Mouse (Mus musculus) limb, embryonic 11.5 days (tissue): ENCODE data around the gene Mvb12a. TPM values are rescaled to one million over a fixed set of nuclear protein-coding genes. Genes with fewer than 3 reads are reported as not detected.

Experiments
- ATAC-seq: fragments of 200-750 bp; cut with Nextera tagmentation; 2 replicates; pipeline ENCODE4 v1.8.0; 2017; ENCODE audit warnings: low read depth; ENCODE audit not compliant: insufficient number of reproducible peaks, low FRiP score, low TSS enrichment
- DNase-seq: peaks from one replicate; pipeline ENCODE4 v3.0.0-alpha.2; 2015; ENCODE audit warnings: low spot score
- H3K27ac ChIP-seq: fragments of 300-500 bp; sonication (generic); replicated peaks from 2 replicates; pipeline ENCODE4 v1.5.1; 2014; ENCODE audit warnings: low read depth, mild to moderate bottlenecking, low read length
- H3K27me3 ChIP-seq: fragments of 300-500 bp; sonication (generic); 2 replicates; pipeline ENCODE4 v1.6.1; 2014; ENCODE audit warnings: mild to moderate bottlenecking, low read length, mixed read lengths; ENCODE audit not compliant: control insufficient read depth, insufficient read depth
- H3K36me3 ChIP-seq: fragments of 300-500 bp; sonication (generic); 2 replicates; pipeline ENCODE4 v1.6.1; 2014; ENCODE audit warnings: mild to moderate bottlenecking, low read length, moderate library complexity, mixed read lengths; ENCODE audit not compliant: control insufficient read depth, insufficient read depth
- H3K4me1 ChIP-seq: fragments of 300-500 bp; sonication (generic); 2 replicates; pipeline ENCODE4 v1.6.1; 2014; ENCODE audit warnings: low read length, mixed read lengths; ENCODE audit not compliant: control insufficient read depth, insufficient read depth
- H3K4me2 ChIP-seq: fragments of 300-500 bp; sonication (generic); 2 replicates; pipeline ENCODE4 v1.6.1; 2014; ENCODE audit warnings: low read depth, mild to moderate bottlenecking, moderate library complexity; ENCODE audit not compliant: severe bottlenecking
- H3K4me3 ChIP-seq: fragments of 300-500 bp; sonication (generic); 2 replicates; pipeline ENCODE4 v1.5.1; 2014; ENCODE audit warnings: low read depth, low read length
- H3K9ac ChIP-seq: fragments of 300-500 bp; sonication (generic); 2 replicates; pipeline ENCODE4 v1.6.1; 2014; ENCODE audit warnings: mild to moderate bottlenecking, low read length
- H3K9me3 ChIP-seq: fragments of 300-500 bp; sonication (generic); 2 replicates; pipeline ENCODE4 v1.6.1; 2016; ENCODE audit warnings: low read length; ENCODE audit not compliant: control insufficient read depth
- WGBS: fragments of 180-500 bp; shearing (Covaris S2); extraction: QIAGEN DNeasy Blood & Tissue Kit; methylation state at CpG from one replicate; pipeline ENCODE4 v1.1.7; 2014; 5-methylcytosine and 5-hydroxymethylcytosine counted together
- polyA plus RNA-seq: library from polyadenylated mRNA; unstranded; fragments of >200 nt; fragmentation: Nextera tagmentation; extraction: Ambion mirVana; gene quantifications from 2 replicates; pipeline ENCODE4 v1.2.1, GENCODE M21; 2014

The Mvb12a gene
- polyA plus RNA-seq, 1 experiment from 2014 or later: 74.2 TPM

DNA sequence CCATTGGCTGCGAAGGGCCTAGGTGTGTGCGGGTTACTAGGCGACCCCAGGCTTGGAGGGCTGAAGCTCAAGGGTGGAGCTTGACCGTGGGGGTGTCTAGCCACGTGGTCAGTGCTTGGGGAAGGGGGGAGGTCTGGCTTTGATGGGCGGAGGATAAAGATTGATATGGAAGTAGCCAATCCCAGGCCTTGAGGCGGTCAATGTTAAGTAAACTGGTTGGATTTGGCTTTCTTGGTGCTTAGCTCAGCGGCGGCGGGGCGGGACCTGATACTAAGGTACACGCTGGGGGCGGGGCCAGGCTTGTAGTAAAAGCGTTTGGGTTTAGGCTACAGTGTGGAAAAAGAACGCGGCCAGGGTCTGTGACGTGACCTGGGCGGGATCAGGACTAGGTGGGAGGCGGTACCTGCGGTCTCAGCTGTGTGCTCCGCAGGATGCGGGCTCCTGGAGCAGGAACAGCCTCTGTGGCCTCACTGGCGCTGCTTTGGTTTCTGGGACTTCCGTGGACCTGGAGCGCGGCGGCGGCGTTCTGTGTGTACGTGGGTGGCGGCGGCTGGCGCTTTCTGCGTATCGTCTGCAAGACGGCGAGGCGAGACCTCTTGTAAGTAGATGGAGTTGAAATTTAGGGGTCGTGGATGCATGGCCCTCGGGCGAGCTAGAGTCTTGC lies 27.7 kb downstream of the Mvb12a start:
- Histone ChIP-seq H3K4me3 (peak overlapping the region; percentile 65), H3K4me2 (peak overlapping the region; percentile 86), H3K36me3 (no peaks in the 10 kb centered on the region), H3K9ac (peak overlapping the region; percentile 56), H3K27me3 (peaks cover 12% of the 10 kb centered on the region; the same call in 1 of the 2 replicates), H3K4me1 (peaks cover 8% of the 10 kb centered on the region; the same call in 1 of the 2 replicates), H3K9me3 (no peaks in the 10 kb centered on the region), H3K27ac (no peak overlapping the region)
- peak; percentile 93 for DNase-seq
- WGBS: under 1% methylated on average over 41 of the region's 41 CpGs
- ATAC-seq: peak; percentile 89

DNA sequence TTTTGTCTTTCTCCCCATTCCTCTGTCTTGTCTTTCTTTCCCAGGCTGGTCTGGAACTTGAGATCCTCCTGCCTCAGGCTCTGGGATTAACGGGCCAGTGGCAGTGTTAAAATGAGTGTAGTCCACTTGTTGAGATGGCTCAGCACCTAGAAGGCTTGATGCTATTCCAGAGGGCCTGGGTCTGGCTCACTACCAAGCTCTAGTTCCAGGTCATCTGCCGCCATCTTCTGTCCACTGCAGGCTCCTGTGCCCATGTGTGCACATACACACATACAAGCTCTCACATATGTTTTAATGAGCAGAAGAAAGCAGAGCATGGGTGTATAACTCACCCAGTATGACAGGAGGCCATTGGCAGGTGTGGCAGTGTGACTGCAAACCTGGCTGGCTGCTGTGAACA lies 29.4 kb downstream of the Mvb12a start:
- Histone ChIP-seq H3K27ac (no peak overlapping the region), H3K36me3 (no peaks in the 10 kb centered on the region), H3K4me3 (no peak overlapping the region), H3K4me1 (peaks cover 8% of the 10 kb centered on the region; the same call in 1 of the 2 replicates), H3K4me2 (no peak overlapping the region), H3K27me3 (peaks cover 12% of the 10 kb centered on the region; the same call in 1 of the 2 replicates), H3K9me3 (no peaks in the 10 kb centered on the region), H3K9ac (no peak overlapping the region)
- DNase-seq: no peak
- ATAC-seq: no peak
- WGBS: 90% methylated on average over 2 of the region's 2 CpGs

DNA sequence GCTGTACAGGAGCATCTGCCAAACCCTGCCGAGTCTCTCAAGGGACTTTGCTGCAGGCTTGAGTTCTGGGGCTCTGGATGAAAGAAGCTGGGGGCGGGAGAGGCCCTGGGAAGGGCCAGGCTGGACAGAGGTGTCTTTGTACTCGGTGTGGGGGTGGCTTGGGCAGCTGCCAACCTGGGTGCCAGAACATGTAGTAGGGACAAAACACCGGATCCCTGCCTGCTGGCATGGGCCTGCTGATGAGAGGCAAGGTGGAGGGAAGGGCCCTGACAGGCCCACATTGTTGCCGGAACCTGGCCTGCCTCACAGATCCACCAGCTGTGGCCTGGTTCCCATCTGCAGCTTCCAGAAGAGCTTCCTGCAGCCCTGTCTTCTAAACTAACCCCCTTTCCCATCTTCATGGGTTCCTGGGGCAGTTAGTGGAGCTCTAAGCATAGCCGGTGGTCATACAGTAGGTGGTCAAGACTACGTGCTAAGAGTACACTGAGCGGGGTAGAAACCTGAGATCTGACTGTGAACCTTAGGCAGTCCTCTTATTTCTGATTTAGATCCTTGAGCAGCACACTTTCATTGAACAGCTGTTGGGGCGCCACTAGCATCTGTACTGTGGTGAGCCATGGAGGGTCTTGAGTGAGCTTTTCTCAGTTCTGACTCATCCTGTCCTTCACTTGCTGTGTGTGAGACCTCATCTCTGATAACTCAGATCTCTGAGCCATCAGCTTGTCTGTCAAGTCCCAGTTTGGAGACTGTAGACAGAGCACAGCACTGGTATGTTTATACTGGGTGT lies 30.3 kb downstream of the Mvb12a start:
- H3K4me2 ChIP-seq: no peak overlapping the region
- no peaks in the 10 kb centered on the region for H3K9me3 ChIP-seq
- no peak overlapping the region for H3K27ac ChIP-seq
- DNase-seq: no peak
- no peak overlapping the region for H3K9ac ChIP-seq
- WGBS: 87% methylated on average over 9 of the region's 9 CpGs
- no peaks in the 10 kb centered on the region for H3K36me3 ChIP-seq
- H3K4me1 ChIP-seq: peaks cover 8% of the 10 kb centered on the region; the same call in 1 of the 2 replicates
- H3K27me3 ChIP-seq: peaks cover 7% of the 10 kb centered on the region; the same call in 1 of the 2 replicates
- ATAC-seq: no peak
- no peak overlapping the region for H3K4me3 ChIP-seq

DNA sequence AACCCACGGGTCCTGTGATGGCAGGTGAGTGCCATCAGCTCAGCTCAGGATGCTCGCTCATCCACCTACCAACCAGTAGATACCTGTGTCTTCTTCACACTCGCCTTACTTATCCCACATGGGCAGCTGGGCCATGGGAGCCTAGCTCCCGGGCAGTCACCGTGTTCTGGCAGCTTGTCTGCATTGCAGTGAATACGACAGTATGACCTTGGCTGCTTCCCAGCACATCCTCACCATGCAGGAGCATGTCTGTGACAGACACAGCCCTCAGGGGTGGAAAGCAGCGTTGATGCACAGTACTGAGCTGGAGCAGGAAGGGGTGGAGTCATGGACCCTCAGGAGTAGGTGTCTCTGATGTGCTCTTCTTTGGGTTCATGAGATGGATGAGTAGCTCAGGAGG lies 31.7 kb downstream of the Mvb12a start:
- Histone ChIP-seq H3K27me3 (no peaks in the 10 kb centered on the region), H3K4me3 (no peak overlapping the region), H3K4me1 (0 out of 2 replicates have a peak, but pooled peaks cover 3% of the 10 kb centered on the region), H3K36me3 (no peaks in the 10 kb centered on the region), H3K4me2 (no peak overlapping the region), H3K27ac (no peak overlapping the region), H3K9me3 (no peaks in the 10 kb centered on the region), H3K9ac (no peak overlapping the region)
- ATAC-seq (no peak), DNase-seq (no peak)
- WGBS: 76% methylated on average over 7 of the region's 7 CpGs

DNA sequence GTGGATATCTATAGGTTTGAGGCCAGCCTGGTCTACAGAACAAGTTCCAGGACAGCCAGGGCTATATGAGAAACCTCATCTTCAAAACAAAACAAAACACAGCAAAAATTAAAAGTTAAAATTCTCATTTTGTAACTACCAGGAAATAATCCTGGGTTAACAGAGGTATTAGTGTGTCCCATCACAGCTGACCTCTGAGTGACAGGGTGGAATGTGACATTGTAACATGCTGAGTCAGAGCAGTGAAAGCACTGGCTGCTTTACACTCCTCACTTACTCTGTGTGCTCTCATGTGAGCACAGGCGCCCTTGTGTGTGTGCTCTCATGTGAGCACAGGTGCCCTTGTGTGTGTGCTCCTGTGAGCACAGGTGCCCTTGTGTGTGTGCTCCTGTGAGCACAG lies 32.3 kb downstream of the Mvb12a start:
- Histone ChIP-seq H3K9ac (no peak overlapping the region), H3K4me2 (no peak overlapping the region), H3K36me3 (no peaks in the 10 kb centered on the region), H3K4me3 (no peak overlapping the region), H3K4me1 (0 out of 2 replicates have a peak, but pooled peaks cover 3% of the 10 kb centered on the region), H3K27ac (no peak overlapping the region), H3K9me3 (no peaks in the 10 kb centered on the region), H3K27me3 (no peaks in the 10 kb centered on the region)
- DNase-seq (no peak), ATAC-seq (no peak)
- WGBS: 74% methylated on average over 1 of the region's 1 CpGs

DNA sequence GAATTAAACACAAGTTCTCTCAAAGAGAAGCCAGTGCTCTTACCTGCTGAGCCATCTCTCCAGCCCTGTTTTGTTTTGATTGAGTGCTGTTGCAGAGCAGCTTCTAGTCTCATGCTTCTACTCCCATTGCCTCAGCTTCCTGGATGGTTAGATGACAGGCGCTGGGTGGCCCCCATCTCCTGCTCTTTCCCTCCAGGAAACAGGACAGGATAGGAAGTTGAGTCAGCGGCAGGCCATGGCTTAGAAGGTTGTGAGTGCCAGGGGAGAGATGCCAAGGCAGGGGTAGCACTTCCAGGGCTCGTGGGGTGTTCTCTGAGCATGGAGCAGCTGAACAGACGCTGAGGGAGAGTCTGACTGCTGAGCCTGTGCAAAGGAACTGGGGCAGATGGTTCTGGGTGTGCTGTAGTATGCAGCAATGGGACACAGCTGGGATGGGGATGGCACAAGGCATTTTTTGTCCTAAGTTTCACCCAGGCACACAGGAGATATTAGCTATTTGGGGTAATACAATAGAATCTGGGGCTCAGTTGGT lies 35.2 kb downstream of the Mvb12a start:
- Histone ChIP-seq H3K36me3 (no peaks in the 10 kb centered on the region), H3K4me3 (no peak overlapping the region), H3K27ac (no peak overlapping the region), H3K9ac (no peak overlapping the region), H3K27me3 (no peaks in the 10 kb centered on the region), H3K9me3 (no peaks in the 10 kb centered on the region), H3K4me2 (no peak overlapping the region), H3K4me1 (no peaks in the 10 kb centered on the region)
- WGBS: 80% methylated on average over 4 of the region's 4 CpGs
- ATAC-seq (no peak), DNase-seq (no peak)

DNA sequence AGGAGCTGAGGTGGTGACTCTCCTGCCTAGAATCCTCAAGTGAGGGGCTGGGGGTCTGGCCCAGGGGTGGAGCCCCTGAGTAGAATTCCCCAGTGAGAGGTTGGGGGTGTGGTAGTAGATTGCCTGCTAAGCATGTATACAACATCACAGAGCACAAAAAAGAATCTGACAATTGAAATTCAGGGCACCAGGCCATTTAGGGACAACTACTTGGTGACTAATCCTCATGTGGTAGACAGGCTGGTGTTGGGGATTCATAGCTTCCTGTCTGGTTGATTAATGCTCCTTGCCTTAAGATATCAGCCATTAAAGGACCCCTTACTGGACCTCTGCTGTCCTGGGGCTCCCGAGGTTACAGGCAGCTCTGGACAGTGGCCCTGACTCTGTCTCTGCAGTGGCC lies 36.3 kb downstream of the Mvb12a start:
- DNase-seq (no peak), ATAC-seq (no peak)
- no peak overlapping the region for H3K4me2 ChIP-seq
- H3K4me3 ChIP-seq: no peak overlapping the region
- no peaks in the 10 kb centered on the region for H3K27me3 ChIP-seq
- WGBS: 61% methylated on average over 1 of the region's 1 CpGs
- no peak overlapping the region for H3K27ac ChIP-seq
- no peaks in the 10 kb centered on the region for H3K36me3 ChIP-seq
- H3K9ac ChIP-seq: no peak overlapping the region
- H3K9me3 ChIP-seq: no peaks in the 10 kb centered on the region
- H3K4me1 ChIP-seq: no peaks in the 10 kb centered on the region

DNA sequence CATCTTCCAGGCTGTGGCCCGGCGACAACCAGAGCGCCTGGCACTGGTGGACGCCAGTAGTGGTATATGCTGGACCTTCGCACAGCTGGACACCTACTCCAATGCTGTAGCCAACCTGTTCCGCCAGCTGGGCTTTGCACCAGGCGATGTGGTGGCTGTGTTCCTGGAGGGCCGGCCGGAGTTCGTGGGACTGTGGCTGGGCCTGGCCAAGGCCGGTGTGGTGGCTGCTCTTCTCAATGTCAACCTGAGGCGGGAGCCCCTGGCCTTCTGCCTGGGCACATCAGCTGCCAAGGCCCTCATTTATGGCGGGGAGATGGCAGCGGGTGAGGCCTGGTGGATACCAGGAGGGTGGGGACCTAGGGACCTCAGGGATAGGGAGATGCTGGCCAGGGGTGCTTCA lies 36.8 kb downstream of the Mvb12a start:
- H3K27ac ChIP-seq: no peak overlapping the region
- ATAC-seq (no peak), DNase-seq (no peak)
- H3K4me2 ChIP-seq: no peak overlapping the region
- no peaks in the 10 kb centered on the region for H3K9me3 ChIP-seq
- no peaks in the 10 kb centered on the region for H3K4me1 ChIP-seq
- H3K27me3 ChIP-seq: no peaks in the 10 kb centered on the region
- no peak overlapping the region for H3K4me3 ChIP-seq
- WGBS: 90% methylated on average over 14 of the region's 14 CpGs
- no peak overlapping the region for H3K9ac ChIP-seq
- H3K36me3 ChIP-seq: no peaks in the 10 kb centered on the region
